Mouse (Mus musculus): ENCODE measurements around the gene Efnb2. TPM values are rescaled to one million over a fixed set of nuclear protein-coding genes. Genes with fewer than 3 reads are reported as not detected.
A peak's percentile ranks its signal among the peaks of the same experiment; 100 is the strongest.

Gene Efnb2
- polyA plus RNA-seq, 1 experiment from 2014 or later, result 0.97 TPM

Small RNA genes within 50 kb of the gene (microRNA-seq; reads per million reads assigned to microRNA genes)
- 11.2 reads per million, percentile 26 among the genes with 10 or more reads in this experiment for gene Mir7654

Other genes starting within 250 kb of the Efnb2 start
- 59.2 and 59.5 TPM in 2 replicates for gene Arglu1, start 29.3 kb upstream of the Efnb2 start, polyA plus RNA-seq (2015; fragmentation: Nextera tagmentation; extraction: Ambion mirVana)

Data from liver, embryonic 13.5 days (tissue).